Mouse (Mus musculus) hindbrain, postnatal 0 days (tissue): ENCODE measurements around the gene Dtx2. TPM values are rescaled to one million over a fixed set of nuclear protein-coding genes. Genes with fewer than 3 reads are reported as not detected.

Experiments
- ATAC-seq: fragments of 200-750 bp; cut with Nextera tagmentation; 2 replicates; pipeline ENCODE4 v1.8.0; 2017; ENCODE audit warnings: mild to moderate bottlenecking, moderate TSS enrichment, moderate library complexity
- DNase-seq: peaks from one replicate; pipeline ENCODE4 v3.0.0-alpha.2; 2015; ENCODE audit warnings: low spot score
- H3K27ac ChIP-seq: fragments of 300-500 bp; sonication (generic); 2 replicates; pipeline ENCODE4 v1.5.1; 2014; ENCODE audit warnings: mild to moderate bottlenecking
- H3K27me3 ChIP-seq: fragments of 300-500 bp; sonication (generic); 2 replicates; pipeline ENCODE4 v1.6.1; 2014; ENCODE audit warnings: low read length, mixed read lengths; ENCODE audit not compliant: insufficient read depth
- H3K36me3 ChIP-seq: fragments of 300-500 bp; sonication (generic); 2 replicates; pipeline ENCODE4 v1.6.1; 2014; ENCODE audit warnings: low read length, mixed read lengths; ENCODE audit not compliant: insufficient read depth
- H3K4me1 ChIP-seq: fragments of 300-500 bp; sonication (generic); 2 replicates; pipeline ENCODE4 v1.6.1; 2014; ENCODE audit warnings: antibody characterized with exemption, low read length, mixed read lengths; ENCODE audit not compliant: insufficient read depth
- H3K4me2 ChIP-seq: fragments of 300-500 bp; sonication (generic); 2 replicates; pipeline ENCODE4 v1.6.1; 2014; ENCODE audit warnings: low read depth, mild to moderate bottlenecking, low read length, moderate library complexity, mixed read lengths
- H3K4me3 ChIP-seq: fragments of 300-500 bp; sonication (generic); 2 replicates; pipeline ENCODE4 v1.5.1; 2014; ENCODE audit warnings: low read length
- H3K9ac ChIP-seq: fragments of 300-500 bp; sonication (generic); replicated peaks from 2 replicates; pipeline ENCODE4 v1.6.1; 2014; ENCODE audit warnings: mild to moderate bottlenecking, low read length, moderate library complexity, mixed read lengths
- H3K9me3 ChIP-seq: fragments of 300-500 bp; sonication (generic); 2 replicates; pipeline ENCODE4 v1.6.1; 2016; ENCODE audit warnings: low read length, mixed read lengths
- CTCF ChIP-seq: IDR thresholded peaks from 2 replicates; pipeline ENCODE4 v1.5.1; 2016; ENCODE audit warnings: antibody characterized with exemption, control low read depth, low read depth
- WGBS: fragments of 180-500 bp; shearing (Covaris S2); extraction: QIAGEN DNeasy Blood & Tissue Kit; methylation state at CpG from one replicate; pipeline ENCODE4 v1.1.7; 2014; 5-methylcytosine and 5-hydroxymethylcytosine counted together
- polyA plus RNA-seq: library from polyadenylated mRNA; unstranded; fragments of >200 nt; fragmentation: Nextera tagmentation; extraction: Ambion mirVana; gene quantifications from 2 replicates; pipeline ENCODE4 v1.2.1, GENCODE M21; 2015
- total RNA-seq: library from RNA; depleted of rRNA; stranded (reverse); fragments of >200 nt; gene quantifications from 2 replicates; pipeline ENCODE4 v1.2.3, GENCODE M21; 2014

Gene Dtx2
- total and polyA plus RNA-seq, 2 experiments from 2014 or later: 17.4 to 28.6 TPM

GRCm38 (mm10) chr5:136019907-136020306, 25.3 kb downstream of the Dtx2 start:
- ATAC-seq (no peak), DNase-seq (no peak)
- TF ChIP-seq CTCF: no peak
- no peak overlapping the region for H3K4me2 ChIP-seq
- H3K4me3 ChIP-seq: no peak overlapping the region
- H3K9me3 ChIP-seq: no peaks in the 10 kb centered on the region
- no peak overlapping the region for H3K9ac ChIP-seq
- no peaks in the 10 kb centered on the region for H3K27me3 ChIP-seq
- H3K36me3 ChIP-seq: no peaks in the 10 kb centered on the region; the same call in 1 of the 2 replicates
- WGBS: 53% methylated on average over 1 of the region's 1 CpGs
- H3K27ac ChIP-seq: no peak overlapping the region
- H3K4me1 ChIP-seq: 0 out of 2 replicates have a peak, but pooled peaks cover 2% of the 10 kb centered on the region

GRCm38 (mm10) chr5:136025712-136026111, 31.1 kb downstream of the Dtx2 start:
- WGBS: 66% methylated on average over 3 of the region's 3 CpGs
- no peak overlapping the region for H3K9ac ChIP-seq
- no peak overlapping the region for H3K27ac ChIP-seq
- DNase-seq (no peak), ATAC-seq (no peak)
- H3K27me3 ChIP-seq: no peaks in the 10 kb centered on the region
- no peak for TF ChIP-seq CTCF
- peaks cover 40% of the 10 kb centered on the region for H3K36me3 ChIP-seq
- no peak overlapping the region for H3K4me2 ChIP-seq
- H3K9me3 ChIP-seq: no peaks in the 10 kb centered on the region
- H3K4me3 ChIP-seq: no peak overlapping the region
- H3K4me1 ChIP-seq: no peaks in the 10 kb centered on the region

GRCm38 (mm10) chr5:136026859-136027258, 32.3 kb downstream of the Dtx2 start:
- ATAC-seq (no peak), DNase-seq (no peak)
- Histone ChIP-seq H3K36me3 (peaks cover 50% of the 10 kb centered on the region), H3K4me2 (no peak overlapping the region), H3K9me3 (no peaks in the 10 kb centered on the region), H3K27ac (no peak overlapping the region), H3K4me1 (no peaks in the 10 kb centered on the region), H3K27me3 (no peaks in the 10 kb centered on the region), H3K4me3 (no peak overlapping the region), H3K9ac (no peak overlapping the region)
- WGBS: 75% methylated on average over 9 of the region's 9 CpGs
- no peak for TF ChIP-seq CTCF

GRCm38 (mm10) chr5:136027612-136028311, 33.2 kb downstream of the Dtx2 start:
- no peak overlapping the region for H3K4me2 ChIP-seq
- WGBS: 71% methylated on average over 11 of the region's 11 CpGs
- H3K36me3 ChIP-seq: peaks cover 59% of the 10 kb centered on the region
- ATAC-seq (no peak), DNase-seq (no peak)
- no peak for TF ChIP-seq CTCF
- H3K4me3 ChIP-seq: no peak overlapping the region
- H3K9me3 ChIP-seq: no peaks in the 10 kb centered on the region
- no peaks in the 10 kb centered on the region for H3K27me3 ChIP-seq
- no peak overlapping the region for H3K9ac ChIP-seq
- no peak overlapping the region for H3K27ac ChIP-seq
- no peaks in the 10 kb centered on the region for H3K4me1 ChIP-seq

GRCm38 (mm10) chr5:136034868-136035267, 40.3 kb downstream of the Dtx2 start:
- Histone ChIP-seq H3K4me1 (no peaks in the 10 kb centered on the region), H3K4me3 (no peak overlapping the region), H3K27ac (no peak overlapping the region), H3K27me3 (no peaks in the 10 kb centered on the region), H3K9ac (no peak overlapping the region), H3K9me3 (no peaks in the 10 kb centered on the region), H3K4me2 (no peak overlapping the region), H3K36me3 (peaks cover 28% of the 10 kb centered on the region)
- 84% methylated on average over 4 of the region's 4 CpGs for WGBS
- no peak for ATAC-seq
- DNase-seq: no peak
- no peak for TF ChIP-seq CTCF

GRCm38 (mm10) chr5:136035285-136035684, 40.7 kb downstream of the Dtx2 start:
- Histone ChIP-seq H3K27me3 (no peaks in the 10 kb centered on the region), H3K36me3 (peaks cover 24% of the 10 kb centered on the region), H3K4me3 (no peak overlapping the region), H3K9ac (no peak overlapping the region), H3K4me2 (no peak overlapping the region), H3K4me1 (no peaks in the 10 kb centered on the region), H3K9me3 (no peaks in the 10 kb centered on the region), H3K27ac (no peak overlapping the region)
- no peak for TF ChIP-seq CTCF
- no peak for DNase-seq
- ATAC-seq: no peak
- WGBS: 74% methylated on average over 1 of the region's 1 CpGs

- Histone ChIP-seq H3K4me3 (no peak overlapping the region), H3K9me3 (no peaks in the 10 kb centered on the region), H3K4me1 (no peaks in the 10 kb centered on the region), H3K27ac (no peak overlapping the region), H3K9ac (no peak overlapping the region), H3K27me3 (no peaks in the 10 kb centered on the region), H3K36me3 (peaks cover 11% of the 10 kb centered on the region; the same call in 1 of the 2 replicates), H3K4me2 (no peak overlapping the region)
- DNase-seq (no peak), ATAC-seq (no peak)
- TF ChIP-seq CTCF: no peak
- WGBS: 86% methylated on average over 1 of the region's 1 CpGs
Measured at GRCm38 (mm10) chr5:136036667-136037066, 42.1 kb downstream of the Dtx2 start.
